Mouse (Mus musculus): Measurements from ENCODE around the gene Cdkn2c.

- no peak for TF ChIP-seq CTCF (conservative IDR thresholded peaks at IDR 0.05; ENCODE audit: low read length)
- TF ChIP-seq POU5F1 (IDR thresholded peaks at IDR 0.05; ENCODE audit: borderline replicate concordance, low read length): no peak
These were observed 10.2 kb upstream of the Cdkn2c start for GRCm38 (mm10) chr4:109677221-109677620.
